Mouse (Mus musculus): Measurements from ENCODE around the gene Ipp. TPM values are rescaled to one million over a fixed set of nuclear protein-coding genes. Genes with fewer than 3 reads are reported as not detected.

Gene Ipp
- 0.23 and 0.25 TPM in 2 replicates for polyA plus RNA-seq (2012; rRNA removed; ENCODE audit: low replicate concordance)

GRCm38 (mm10) chr4:116507425-116508218, at the start of gene Ipp:
TSS of gene Ipp (plus strand) at chr4:116507549.

GRCm38 (mm10) chr4:116464126-116464981, 43.0 kb upstream of the Ipp start, which contains the start of gene Mast2:
TSS of gene Mast2 (minus strand) at chr4:116464183.

GRCm38 (mm10) chr4:116555413-116556300, 48.3 kb downstream of the Ipp start, which contains the start of gene Tmem69:
TSS of gene Tmem69 (minus strand) at chr4:116555936.

GRCm38 (mm10) chr4:116557306-116558121, 50.2 kb downstream of the Ipp start, which contains the start of gene Gpbp1l1:
TSS of gene Gpbp1l1 (plus strand) at chr4:116557658.

Other genes starting within 250 kb of the Ipp start
- gene Mast2, start 43.4 kb upstream of the Ipp start, polyA plus RNA-seq (2012; rRNA removed; ENCODE audit: low replicate concordance), result 170 and 175 TPM in 2 replicates
- gene Tmem69, start 48.4 kb downstream of the Ipp start, polyA plus RNA-seq (2012; rRNA removed; ENCODE audit: low replicate concordance), result 2.0 and 2.3 TPM in 2 replicates
- gene Gpbp1l1, start 50.1 kb downstream of the Ipp start, polyA plus RNA-seq (2012; rRNA removed; ENCODE audit: low replicate concordance), result 19.2 TPM in 2 replicates
- 3.9 and 5.9 TPM in 2 replicates for gene Ccdc17, start 89.1 kb downstream of the Ipp start, polyA plus RNA-seq (2012; rRNA removed; ENCODE audit: low replicate concordance)
- gene Nasp, start 120.4 kb downstream of the Ipp start, polyA plus RNA-seq (2012; rRNA removed; ENCODE audit: low replicate concordance), result 0.38 and 2.5 TPM in 2 replicates
- gene Akr1a1, start 144.1 kb downstream of the Ipp start, polyA plus RNA-seq (2012; rRNA removed; ENCODE audit: low replicate concordance), result 553 and 797 TPM in 2 replicates
- gene Prdx1, start 178.0 kb downstream of the Ipp start, polyA plus RNA-seq (2012; rRNA removed; ENCODE audit: low replicate concordance), result 49.2 and 53.2 TPM in 2 replicates
- gene Mmachc, start 200.9 kb downstream of the Ipp start, polyA plus RNA-seq (2012; rRNA removed; ENCODE audit: low replicate concordance), result 1.7 and 5.1 TPM in 2 replicates
- gene Ccdc163, start 201.0 kb downstream of the Ipp start, polyA plus RNA-seq (2012; rRNA removed; ENCODE audit: low replicate concordance), result 7.8 and 9.1 TPM in 2 replicates
- gene Tesk2, start 213.4 kb downstream of the Ipp start, polyA plus RNA-seq (2012; rRNA removed; ENCODE audit: low replicate concordance), result 6.9 and 20.8 TPM in 2 replicates

Measured in duodenum, adult 2 months (tissue).